ENCODE assay signal across 34 mouse cellular contexts in the genomic region with DNA sequence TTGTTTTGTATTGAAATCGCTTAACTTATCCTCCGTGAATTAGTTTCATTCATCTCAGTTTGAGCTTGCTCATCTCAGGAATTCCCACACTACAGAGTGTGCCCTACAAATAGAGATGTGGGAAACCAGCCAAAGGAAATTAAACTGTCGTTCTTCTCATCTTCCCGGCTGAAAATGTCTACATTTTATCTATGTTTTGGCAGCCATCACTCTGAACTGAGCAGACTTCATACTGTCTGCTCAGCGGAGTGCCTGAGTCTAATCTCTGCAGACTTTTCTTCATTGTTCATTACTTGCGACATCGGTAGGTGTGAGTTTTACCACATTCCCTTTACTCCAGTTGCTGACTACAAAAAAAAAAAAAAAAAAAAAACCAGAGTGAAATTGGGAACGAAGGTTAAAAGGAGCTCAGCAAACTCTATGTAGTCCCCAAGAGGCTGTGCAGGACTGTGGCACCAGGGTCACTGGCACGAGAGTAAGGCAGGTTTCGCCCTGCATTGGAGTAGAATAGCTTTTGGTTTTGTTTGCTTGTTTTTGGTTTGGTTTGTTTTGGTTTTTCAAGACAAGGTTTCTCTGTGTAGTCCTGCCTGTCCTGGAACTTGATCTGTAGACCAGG. TPM values are rescaled to one million over a fixed set of nuclear protein-coding genes. Genes with fewer than 3 reads are reported as not detected.
DNase-seq lines count a peak whose midpoint lies in the region; ATAC-seq lines count a peak whose summit lies in the region.
"Had no signal": no experiment of that assay in that cellular context is flagged by ENCODE, and none has a peak within 500 bp of the region (broad histone marks: within the 10 kb centered on the region; RNA-seq: fewer than 3 reads in every experiment).

No protein-coding gene starts in this region.

- no peaks in the 10 kb centered on the region for H3K36me3 ChIP-seq in forebrain, embryonic 14.5 days (ENCODE audit: control insufficient read depth, insufficient read depth, low read length)
- H3K36me3 ChIP-seq in forebrain, embryonic 11.5 days (ENCODE audit: control insufficient read depth, insufficient read depth, low read length): no peaks in the 10 kb centered on the region
- H3K36me3 ChIP-seq in forebrain, embryonic 16.5 days (ENCODE audit: control insufficient read depth, insufficient read depth): no peaks in the 10 kb centered on the region
- H3K36me3 ChIP-seq: heart, embryonic 13.5 days; hindbrain, embryonic 12.5 days; intestine, embryonic 15.5 days; liver, embryonic 15.5 days; lung, embryonic 15.5 days; midbrain, embryonic 10.5 days; midbrain, embryonic 15.5 days; neural tube, embryonic 15.5 days had no signal

- H3K4me1 ChIP-seq in forebrain, embryonic 14.5 days (ENCODE audit: control insufficient read depth, insufficient read depth, low read length): no peaks in the 10 kb centered on the region
- no peaks in the 10 kb centered on the region for H3K4me1 ChIP-seq in forebrain, embryonic 11.5 days (replicated peaks; ENCODE audit: control insufficient read depth, insufficient read depth, low read length)
- no peaks in the 10 kb centered on the region for H3K4me1 ChIP-seq in forebrain, embryonic 16.5 days (replicated peaks; ENCODE audit: control insufficient read depth, insufficient read depth, low read length)
- H3K4me1 ChIP-seq: midbrain, embryonic 10.5 days; midbrain, embryonic 15.5 days had no signal

- WGBS in forebrain, embryonic 14.5 days: 61% methylated on average over 10 of the region's 10 CpGs
- 82% methylated on average over 10 of the region's 10 CpGs for WGBS in forebrain, embryonic 11.5 days
- 51% methylated on average over 10 of the region's 10 CpGs for WGBS in forebrain, embryonic 16.5 days

- no peaks in the 10 kb centered on the region for H3K27me3 ChIP-seq in forebrain, embryonic 14.5 days (replicated peaks; ENCODE audit: control insufficient read depth, insufficient read depth, low read length)
- no peaks in the 10 kb centered on the region for H3K27me3 ChIP-seq in forebrain, embryonic 11.5 days (ENCODE audit: control insufficient read depth, insufficient read depth, low read length)
- no peaks in the 10 kb centered on the region for H3K27me3 ChIP-seq in forebrain, embryonic 16.5 days (replicated peaks; ENCODE audit: control insufficient read depth, insufficient read depth, low read length)
- H3K27me3 ChIP-seq: heart, embryonic 13.5 days; hindbrain, embryonic 12.5 days; intestine, embryonic 15.5 days; liver, embryonic 15.5 days; lung, embryonic 15.5 days; midbrain, embryonic 15.5 days; neural tube, embryonic 15.5 days had no signal

- no peak for ATAC-seq in forebrain, embryonic 14.5 days
- no peak for ATAC-seq in forebrain, embryonic 11.5 days (replicated peaks; ENCODE audit: low FRiP score)
- peak; percentile 67 for ATAC-seq in forebrain, embryonic 16.5 days
- ATAC-seq: activated CD4-positive, CD25-positive, alpha-beta regulatory T cell, adult 4 months; CD4-positive, CD25-positive, alpha-beta regulatory T cell, adult 4 months; hindbrain, postnatal 0 days; intestine, embryonic 15.5 days; midbrain, embryonic 15.5 days had no signal

- H3K9ac ChIP-seq in forebrain, embryonic 14.5 days (ENCODE audit: low read length): no peak overlapping the region
- no peak overlapping the region for H3K9ac ChIP-seq in forebrain, embryonic 11.5 days (ENCODE audit: low read length)
- no peak overlapping the region for H3K9ac ChIP-seq in forebrain, embryonic 16.5 days (replicated peaks; ENCODE audit: low read depth, low read length)
- H3K9ac ChIP-seq: heart, embryonic 13.5 days; hindbrain, embryonic 12.5 days; intestine, embryonic 15.5 days; liver, embryonic 15.5 days; lung, embryonic 15.5 days; midbrain, embryonic 15.5 days; neural tube, embryonic 15.5 days had no signal

- H3K4me2 ChIP-seq in forebrain, embryonic 14.5 days (ENCODE audit: low read length): no peak overlapping the region
- no peak overlapping the region for H3K4me2 ChIP-seq in forebrain, embryonic 11.5 days (ENCODE audit: low read depth, low read length, severe bottlenecking)
- no peak overlapping the region for H3K4me2 ChIP-seq in forebrain, embryonic 16.5 days (ENCODE audit: low read length)
- H3K4me2 ChIP-seq: heart, embryonic 13.5 days; hindbrain, embryonic 12.5 days; intestine, embryonic 15.5 days; liver, embryonic 15.5 days; lung, embryonic 15.5 days; midbrain, embryonic 15.5 days; neural tube, embryonic 15.5 days had no signal

- no peak overlapping the region for H3K4me3 ChIP-seq in forebrain, embryonic 14.5 days (ENCODE audit: low read depth, low read length)
- no peak overlapping the region for H3K4me3 ChIP-seq in forebrain, embryonic 11.5 days (ENCODE audit: low read depth, low read length)
- no peak overlapping the region for H3K4me3 ChIP-seq in forebrain, embryonic 16.5 days (replicated peaks; ENCODE audit: low read length)
- H3K4me3 ChIP-seq: gastrocnemius, adult 2 months; heart, embryonic 13.5 days; hindbrain, embryonic 12.5 days; intestine, embryonic 15.5 days; layer of hippocampus, adult 2 months; liver, embryonic 15.5 days; lung, embryonic 15.5 days; midbrain, embryonic 10.5 days; midbrain, embryonic 15.5 days; neural tube, embryonic 15.5 days had no signal

- H3K9me3 ChIP-seq in forebrain, embryonic 14.5 days (replicated peaks; ENCODE audit: control insufficient read depth, low read length): no peaks in the 10 kb centered on the region
- no peaks in the 10 kb centered on the region for H3K9me3 ChIP-seq in forebrain, embryonic 11.5 days (ENCODE audit: control insufficient read depth, low read length)
- no peaks in the 10 kb centered on the region for H3K9me3 ChIP-seq in forebrain, embryonic 16.5 days (ENCODE audit: control insufficient read depth, low read length)
- H3K9me3 ChIP-seq: heart, embryonic 13.5 days; hindbrain, embryonic 12.5 days; intestine, embryonic 15.5 days; liver, embryonic 15.5 days; lung, embryonic 15.5 days; midbrain, embryonic 10.5 days; midbrain, embryonic 15.5 days; neural tube, embryonic 15.5 days had no signal

- peak; percentile 54 for DNase-seq in forebrain, embryonic 14.5 days (ENCODE audit: low spot score)
- DNase-seq in forebrain, embryonic 11.5 days (ENCODE audit: low spot score): no peak
- DNase-seq in kidney, adult 9 months: peak; percentile 23
- no peak for DNase-seq in kidney, postnatal 4 days
- peak; percentile 72 for DNase-seq in adipocyte (ENCODE audit: low spot score)
- DNase-seq in gastrocnemius, postnatal 4 days (ENCODE audit: low spot score in 2 of 2): no peak
- DNase-seq: adrenal gland, postnatal 36 days; cerebellum, adult 11 months; cerebellum, adult 9-10 months; cerebellum, postnatal 36 days; gastrocnemius, adult 2 months; gastrocnemius, postnatal 36 days; heart, postnatal 14 days; kidney, adult 8-10 months; kidney, postnatal 10 days; left cerebral cortex, postnatal 4 days; right cerebral cortex, adult 18-20 months; right cerebral cortex, postnatal 4 days; thymus, adult 18-20 months; thymus, postnatal 25 days had no signal

- H3K27ac ChIP-seq in forebrain, embryonic 14.5 days (ENCODE audit: low read depth, low read length): no peak overlapping the region
- H3K27ac ChIP-seq in forebrain, embryonic 11.5 days (ENCODE audit: low read depth, low read length): no peak overlapping the region
- H3K27ac ChIP-seq in forebrain, embryonic 16.5 days (ENCODE audit: low read length): no peak overlapping the region
- H3K27ac ChIP-seq: gastrocnemius, adult 2 months; heart, embryonic 13.5 days; hindbrain, embryonic 12.5 days; hindbrain, postnatal 0 days; intestine, embryonic 15.5 days; layer of hippocampus, adult 2 months; liver, embryonic 15.5 days; lung, embryonic 15.5 days; midbrain, embryonic 10.5 days; midbrain, embryonic 15.5 days; neural tube, embryonic 15.5 days; stomach, postnatal 0 days had no signal

RNA-seq across cellular contexts. Expression of a gene that starts 43.4 kb away (rescaled TPM):
- 0.33 TPM in 2 replicates for polyA plus RNA-seq in forebrain, embryonic 14.5 days (2014; fragmentation: Nextera tagmentation; extraction: Ambion mirVana)
- polyA plus RNA-seq in forebrain, embryonic 11.5 days (2014; fragmentation: Nextera tagmentation; extraction: Ambion mirVana): 1.1 and 1.3 TPM in 2 replicates
- 0.68 and 0.88 TPM in 2 replicates for polyA plus RNA-seq in forebrain, embryonic 16.5 days (2015; fragmentation: Nextera tagmentation; extraction: Ambion mirVana)
- total RNA-seq in gastrocnemius, postnatal 4 days (2021): 10 to 100 TPM; 55.7 to 66.2 TPM

Comparison
In these comparisons a context has a peak if more than half of its experiments do, and no peak if none do; other contexts are left out.
1. DNase-seq: peak in forebrain, embryonic 14.5 days (single experiment), kidney, adult 9 months (single experiment) and adipocyte (single experiment); none in forebrain, embryonic 11.5 days (single experiment), kidney, postnatal 4 days (0 of 2) and gastrocnemius, postnatal 4 days (0 of 2).